Comparison of ENCODE assay signal across 8 mouse cellular contexts in genomic region chr19:6871574-6872271, GRCm38 (mm10). TPM values are rescaled to one million over a fixed set of nuclear protein-coding genes. Genes with fewer than 3 reads are reported as not detected.
A peak's percentile ranks its signal among the peaks of the same experiment; 100 is the strongest.
DNase-seq lines count a peak whose midpoint lies in the region; ATAC-seq and TF ChIP-seq lines count a peak whose summit lies in the region.

No protein-coding gene starts in this region.

- no peak overlapping the region for H3K4me3 ChIP-seq in hindbrain, postnatal 0 days (ENCODE audit: low read length)
- no peak overlapping the region for H3K4me3 ChIP-seq in hindbrain, embryonic 13.5 days
- no peak overlapping the region for H3K4me3 ChIP-seq in kidney, adult 2 months (ENCODE audit: insufficient read depth, low read depth, low read length)

- WGBS in hindbrain, postnatal 0 days, result 64% methylated on average over 5 of the region's 5 CpGs
- 65% methylated on average over 5 of the region's 5 CpGs for WGBS in hindbrain, embryonic 13.5 days
- WGBS in kidney, adult 2 months, result 27% methylated on average over 5 of the region's 5 CpGs

- peak; percentile 62 for TF ChIP-seq CTCF in hindbrain, postnatal 0 days (IDR thresholded peaks at IDR 0.05; ENCODE audit: low read depth)
- peak; percentile 84 for TF ChIP-seq CTCF in kidney, adult 2 months (conservative IDR thresholded peaks at IDR 0.05; ENCODE audit: insufficient read depth, insufficient read length, low read depth, low read length)

- no peak for ATAC-seq in hindbrain, postnatal 0 days
- ATAC-seq in hindbrain, embryonic 13.5 days (ENCODE audit: low FRiP score), result no peak
- peak; percentile 33 for ATAC-seq in activated CD4-positive, CD25-positive, alpha-beta regulatory T cell, adult 4 months
- ATAC-seq in megakaryocyte progenitor cell, adult 5-6 weeks (replicated peaks; ENCODE audit: poor library complexity), result peak; percentile 80

- no peak overlapping the region for H3K4me2 ChIP-seq in hindbrain, postnatal 0 days (ENCODE audit: low read depth, low read length)
- no peak overlapping the region for H3K4me2 ChIP-seq in hindbrain, embryonic 13.5 days

- H3K9me3 ChIP-seq in hindbrain, postnatal 0 days (ENCODE audit: low read length), result no peaks in the 10 kb centered on the region
- H3K9me3 ChIP-seq in hindbrain, embryonic 13.5 days, result no peaks in the 10 kb centered on the region; the same call in 1 of the 2 replicates

- no peaks in the 10 kb centered on the region for H3K27me3 ChIP-seq in hindbrain, postnatal 0 days (ENCODE audit: insufficient read depth, low read length)
- H3K27me3 ChIP-seq in hindbrain, embryonic 13.5 days, result no peaks in the 10 kb centered on the region
- no peaks in the 10 kb centered on the region for H3K27me3 ChIP-seq in kidney, adult 2 months (replicated peaks; ENCODE audit: control insufficient read depth, insufficient read depth, low read length)

- TF ChIP-seq POLR2A in kidney, adult 2 months (IDR thresholded peaks at IDR 0.05; ENCODE audit: low read depth, low read length), result no peak

- H3K9ac ChIP-seq in hindbrain, postnatal 0 days (replicated peaks; ENCODE audit: low read length), result no peak overlapping the region
- H3K9ac ChIP-seq in hindbrain, embryonic 13.5 days, result no peak overlapping the region

- no peak for DNase-seq in hindbrain, postnatal 0 days (ENCODE audit: low spot score)
- peak; percentile 95 for DNase-seq in kidney, adult 2 months
- no peak for DNase-seq in layer of hippocampus, postnatal 14 days (ENCODE audit: low spot score in 2 of 2)
- no peak for DNase-seq in gastrocnemius, postnatal 4 days (ENCODE audit: low spot score in 2 of 2)
- no peak for DNase-seq in layer of hippocampus, adult 9-10 months (ENCODE audit: low spot score)

- no peaks in the 10 kb centered on the region for H3K36me3 ChIP-seq in hindbrain, postnatal 0 days (ENCODE audit: insufficient read depth, low read length)
- no peaks in the 10 kb centered on the region for H3K36me3 ChIP-seq in hindbrain, embryonic 13.5 days
- no peaks in the 10 kb centered on the region for H3K36me3 ChIP-seq in kidney, adult 2 months (ENCODE audit: control insufficient read depth, insufficient read depth, low read length)

- no peaks in the 10 kb centered on the region for H3K4me1 ChIP-seq in hindbrain, postnatal 0 days (ENCODE audit: insufficient read depth, low read length)
- no peaks in the 10 kb centered on the region for H3K4me1 ChIP-seq in hindbrain, embryonic 13.5 days (replicated peaks)
- peaks cover 20% of the 10 kb centered on the region for H3K4me1 ChIP-seq in kidney, adult 2 months (ENCODE audit: control insufficient read depth, insufficient read depth, low read length)

- no peak overlapping the region for H3K27ac ChIP-seq in hindbrain, postnatal 0 days
- H3K27ac ChIP-seq in hindbrain, embryonic 13.5 days, result no peak overlapping the region
- peak overlapping the region; percentile 78 for H3K27ac ChIP-seq in kidney, adult 2 months (ENCODE audit: insufficient read depth, low read depth, low read length)

RNA-seq across cellular contexts. Expression of gene Ccdc88b, which starts 13.7 kb away (rescaled TPM):
- total RNA-seq in hindbrain, postnatal 0 days (2014; rRNA removed), result 1.8 and 2.2 TPM in 2 replicates
- 1.2 and 1.5 TPM in 2 replicates for polyA plus RNA-seq in hindbrain, postnatal 0 days (2015; fragmentation: Nextera tagmentation; extraction: Ambion mirVana)
- polyA plus RNA-seq in hindbrain, embryonic 13.5 days (2015; fragmentation: Nextera tagmentation; extraction: Ambion mirVana), result 1.0 and 1.1 TPM in 2 replicates
- 1 to 10 TPM; 3.8 to 6.5 TPM for polyA plus RNA-seq in activated CD4-positive, CD25-positive, alpha-beta regulatory T cell, adult 4 months (2017; shearing (Covaris generic))
- polyA plus RNA-seq in kidney, adult 2 months (2012; rRNA removed), result 2.1 and 2.2 TPM in 2 replicates
- 6.9 and 7.6 TPM in 2 replicates for total RNA-seq in megakaryocyte progenitor cell, adult 5-6 weeks (2015)
- total RNA-seq in megakaryocyte progenitor cell, adult 5-6 weeks (2017), result 48.6 and 53.0 TPM in 2 replicates
- 1 to 10 TPM; 4.1 to 5.8 TPM for total RNA-seq in layer of hippocampus, postnatal 14 days (2021)
- total RNA-seq in gastrocnemius, postnatal 4 days (2021), result 1 to 10 TPM; 1.3 to 2.9 TPM

RNA-seq across cellular contexts. Expression of gene Rps6ka4, which starts 31.3 kb away (rescaled TPM):
- total RNA-seq in hindbrain, postnatal 0 days (2014; rRNA removed), result 26.0 and 27.7 TPM in 2 replicates
- polyA plus RNA-seq in hindbrain, postnatal 0 days (2015; fragmentation: Nextera tagmentation; extraction: Ambion mirVana), result 19.5 and 22.1 TPM in 2 replicates
- 7.0 and 7.3 TPM in 2 replicates for polyA plus RNA-seq in hindbrain, embryonic 13.5 days (2015; fragmentation: Nextera tagmentation; extraction: Ambion mirVana)
- polyA plus RNA-seq in activated CD4-positive, CD25-positive, alpha-beta regulatory T cell, adult 4 months (2017; shearing (Covaris generic)), result 1 to 10 TPM; 6.2 to 9.2 TPM
- 19.9 and 22.8 TPM in 2 replicates for polyA plus RNA-seq in kidney, adult 2 months (2012; rRNA removed)
- 1.0 and 4.1 TPM in 2 replicates for total RNA-seq in megakaryocyte progenitor cell, adult 5-6 weeks (2015)
- total RNA-seq in megakaryocyte progenitor cell, adult 5-6 weeks (2017), result 3.8 and 4.3 TPM in 2 replicates
- 10 to 100 TPM; 27.9 to 30.6 TPM for total RNA-seq in layer of hippocampus, postnatal 14 days (2021)
- 10 to 100 TPM; 17.8 to 18.7 TPM for total RNA-seq in gastrocnemius, postnatal 4 days (2021)

RNA-seq across cellular contexts. Expression of gene Trmt112, which starts 37.8 kb away (rescaled TPM):
- 61.7 and 68.6 TPM in 2 replicates for total RNA-seq in hindbrain, postnatal 0 days (2014; rRNA removed)
- 109 and 111 TPM in 2 replicates for polyA plus RNA-seq in hindbrain, postnatal 0 days (2015; fragmentation: Nextera tagmentation; extraction: Ambion mirVana)
- polyA plus RNA-seq in hindbrain, embryonic 13.5 days (2015; fragmentation: Nextera tagmentation; extraction: Ambion mirVana), result 115 and 121 TPM in 2 replicates
- polyA plus RNA-seq in activated CD4-positive, CD25-positive, alpha-beta regulatory T cell, adult 4 months (2017; shearing (Covaris generic)), result 100 to 1,000 TPM; 183 to 217 TPM
- polyA plus RNA-seq in kidney, adult 2 months (2012; rRNA removed), result 133 and 146 TPM in 2 replicates
- total RNA-seq in megakaryocyte progenitor cell, adult 5-6 weeks (2015), result 149 and 168 TPM in 2 replicates
- total RNA-seq in megakaryocyte progenitor cell, adult 5-6 weeks (2017), result 229 and 256 TPM in 2 replicates
- 10 to 100 TPM; 39.7 to 42.4 TPM for total RNA-seq in layer of hippocampus, postnatal 14 days (2021)
- total RNA-seq in gastrocnemius, postnatal 4 days (2021), result 10 to 100 TPM; 54.7 to 56.4 TPM

RNA-seq across cellular contexts. Expression of gene Prdx5, which starts 38.2 kb away (rescaled TPM):
- 184 and 228 TPM in 2 replicates for total RNA-seq in hindbrain, postnatal 0 days (2014; rRNA removed)
- 587 and 589 TPM in 2 replicates for polyA plus RNA-seq in hindbrain, postnatal 0 days (2015; fragmentation: Nextera tagmentation; extraction: Ambion mirVana)
- polyA plus RNA-seq in hindbrain, embryonic 13.5 days (2015; fragmentation: Nextera tagmentation; extraction: Ambion mirVana), result 274 and 284 TPM in 2 replicates
- 100 to 1,000 TPM; 244 to 253 TPM for polyA plus RNA-seq in activated CD4-positive, CD25-positive, alpha-beta regulatory T cell, adult 4 months (2017; shearing (Covaris generic))
- 1,575 and 2,285 TPM in 2 replicates for polyA plus RNA-seq in kidney, adult 2 months (2012; rRNA removed)
- total RNA-seq in megakaryocyte progenitor cell, adult 5-6 weeks (2015), result 310 and 346 TPM in 2 replicates
- 546 and 620 TPM in 2 replicates for total RNA-seq in megakaryocyte progenitor cell, adult 5-6 weeks (2017)
- total RNA-seq in layer of hippocampus, postnatal 14 days (2021), result 100 to 1,000 TPM; 377 to 396 TPM
- total RNA-seq in gastrocnemius, postnatal 4 days (2021), result 100 to 1,000 TPM; 137 to 142 TPM

RNA-seq across cellular contexts. Expression of gene Esrra, which starts 49.9 kb away (rescaled TPM):
- total RNA-seq in hindbrain, postnatal 0 days (2014; rRNA removed), result 47.0 and 61.6 TPM in 2 replicates
- polyA plus RNA-seq in hindbrain, postnatal 0 days (2015; fragmentation: Nextera tagmentation; extraction: Ambion mirVana), result 11.8 and 12.3 TPM in 2 replicates
- polyA plus RNA-seq in hindbrain, embryonic 13.5 days (2015; fragmentation: Nextera tagmentation; extraction: Ambion mirVana), result 15.8 and 16.6 TPM in 2 replicates
- 1 to 10 TPM; 3.1 to 3.8 TPM for polyA plus RNA-seq in activated CD4-positive, CD25-positive, alpha-beta regulatory T cell, adult 4 months (2017; shearing (Covaris generic))
- 134 and 155 TPM in 2 replicates for polyA plus RNA-seq in kidney, adult 2 months (2012; rRNA removed)
- total RNA-seq in megakaryocyte progenitor cell, adult 5-6 weeks (2015), result 8.5 and 10.2 TPM in 2 replicates
- 23.9 and 27.5 TPM in 2 replicates for total RNA-seq in megakaryocyte progenitor cell, adult 5-6 weeks (2017)
- 10 to 100 TPM; 52.6 to 59.2 TPM for total RNA-seq in layer of hippocampus, postnatal 14 days (2021)
- total RNA-seq in gastrocnemius, postnatal 4 days (2021), result 10 to 100 TPM; 44.1 to 44.7 TPM

Comparison
In these comparisons a context has a peak if more than half of its experiments do, and no peak if none do; other contexts are left out.
1. ATAC-seq: peak in activated CD4-positive, CD25-positive, alpha-beta regulatory T cell, adult 4 months (single experiment) and megakaryocyte progenitor cell, adult 5-6 weeks (single experiment); none in hindbrain, postnatal 0 days (single experiment) and hindbrain, embryonic 13.5 days (single experiment).